Mouse (Mus musculus): ENCODE measurements around the gene Zmynd8. TPM values are rescaled to one million over a fixed set of nuclear protein-coding genes. Genes with fewer than 3 reads are reported as not detected.

Zmynd8 gene
- total and polyA plus RNA-seq, 3 experiments, result 54.5 to 153 (median 82.4) TPM

GRCm38 (mm10) chr2:165840852-165841251, 58.0 kb downstream of the Zmynd8 start:
- Histone ChIP-seq H3K27me3 (ENCODE audit: insufficient read depth, low read length) (no peaks in the 10 kb centered on the region), H3K4me3 (ENCODE audit: low read depth, low read length) (no peak overlapping the region), H3K36me3 (replicated peaks) (peaks cover 100% of the 10 kb centered on the region), H3K4me1 (ENCODE audit: insufficient read depth, low read depth, low read length) (0 out of 2 replicates have a peak, but pooled peaks cover 1% of the 10 kb centered on the region), H3K9me3 (replicated peaks) (no peaks in the 10 kb centered on the region)
- TF ChIP-seq GATA1 (IDR thresholded peaks at IDR 0.05; ENCODE audit: borderline replicate concordance, low read length) (no peak), GATA2 (IDR thresholded peaks at IDR 0.05; ENCODE audit: borderline replicate concordance, low read depth, low read length) (no peak), CTCF (IDR thresholded peaks at IDR 0.05; ENCODE audit: low read depth, low read length) (no peak), POLR2AphosphoS5 (IDR thresholded peaks at IDR 0.05; ENCODE audit: insufficient replicate concordance, low read depth, low read length) (no peak), TAL1 (conservative IDR thresholded peaks at IDR 0.05; ENCODE audit: low read depth, low read length) (no peak)
- DNase-seq (ENCODE audit: low spot score) (no peak), ATAC-seq (ENCODE audit: extremely low read depth, insufficient number of reproducible peaks, low FRiP score, poor library complexity, severe bottlenecking) (no peak)

- no peak for DNase-seq (ENCODE audit: low spot score)
- no peak for TF ChIP-seq GATA1 (IDR thresholded peaks at IDR 0.05; ENCODE audit: borderline replicate concordance, low read length)
- no peak for TF ChIP-seq CTCF (IDR thresholded peaks at IDR 0.05; ENCODE audit: low read depth, low read length)
- TF ChIP-seq TAL1 (conservative IDR thresholded peaks at IDR 0.05; ENCODE audit: low read depth, low read length), result no peak
- no peak for TF ChIP-seq GATA2 (IDR thresholded peaks at IDR 0.05; ENCODE audit: borderline replicate concordance, low read depth, low read length)
- TF ChIP-seq POLR2AphosphoS5 (IDR thresholded peaks at IDR 0.05; ENCODE audit: insufficient replicate concordance, low read depth, low read length), result no peak
- H3K36me3 ChIP-seq (replicated peaks), result peaks cover 100% of the 10 kb centered on the region
- ATAC-seq (ENCODE audit: extremely low read depth, insufficient number of reproducible peaks, low FRiP score, poor library complexity, severe bottlenecking), result no peak
- H3K4me3 ChIP-seq (ENCODE audit: low read depth, low read length), result no peak overlapping the region
- H3K4me1 ChIP-seq (ENCODE audit: insufficient read depth, low read depth, low read length), result 0 out of 2 replicates have a peak, but pooled peaks cover 2% of the 10 kb centered on the region
- no peaks in the 10 kb centered on the region for H3K27me3 ChIP-seq (ENCODE audit: insufficient read depth, low read length)
- no peaks in the 10 kb centered on the region for H3K9me3 ChIP-seq (replicated peaks)
Observed at GRCm38 (mm10) chr2:165839317-165839652, 59.5 kb downstream of the Zmynd8 start.

GRCm38 (mm10) chr2:165838606-165839316, 60.1 kb downstream of the Zmynd8 start:
- ATAC-seq (ENCODE audit: extremely low read depth, insufficient number of reproducible peaks, low FRiP score, poor library complexity, severe bottlenecking), result no peak
- H3K27me3 ChIP-seq (ENCODE audit: insufficient read depth, low read length), result no peaks in the 10 kb centered on the region

GRCm38 (mm10) chr2:165834601-165835000, 64.2 kb downstream of the Zmynd8 start:
- TF ChIP-seq CTCF (IDR thresholded peaks at IDR 0.05; ENCODE audit: low read depth, low read length), result no peak
- TF ChIP-seq POLR2AphosphoS5 (IDR thresholded peaks at IDR 0.05; ENCODE audit: insufficient replicate concordance, low read depth, low read length), result no peak
- TF ChIP-seq GATA1 (IDR thresholded peaks at IDR 0.05; ENCODE audit: borderline replicate concordance, low read length), result no peak
- TF ChIP-seq TAL1 (conservative IDR thresholded peaks at IDR 0.05; ENCODE audit: low read depth, low read length), result no peak
- no peak for TF ChIP-seq GATA2 (IDR thresholded peaks at IDR 0.05; ENCODE audit: borderline replicate concordance, low read depth, low read length)
- no peaks in the 10 kb centered on the region for H3K27me3 ChIP-seq (ENCODE audit: insufficient read depth, low read length)
- H3K9me3 ChIP-seq (replicated peaks), result no peaks in the 10 kb centered on the region
- no peak for DNase-seq (ENCODE audit: low spot score)
- no peak for ATAC-seq (ENCODE audit: extremely low read depth, insufficient number of reproducible peaks, low FRiP score, poor library complexity, severe bottlenecking)
- peaks cover 6% of the 10 kb centered on the region; the same call in 1 of the 2 replicates for H3K4me1 ChIP-seq (ENCODE audit: insufficient read depth, low read depth, low read length)
- no peak overlapping the region for H3K4me3 ChIP-seq (ENCODE audit: low read depth, low read length)
- H3K36me3 ChIP-seq (replicated peaks), result peaks cover 100% of the 10 kb centered on the region

More at GRCm38 (mm10) chr2:165838606-165839316, 60.1 kb downstream of the Zmynd8 start:
- Histone ChIP-seq H3K9me3 (replicated peaks) (no peaks in the 10 kb centered on the region), H3K4me3 (ENCODE audit: low read depth, low read length) (no peak overlapping the region), H3K36me3 (replicated peaks) (peaks cover 100% of the 10 kb centered on the region), H3K4me1 (ENCODE audit: insufficient read depth, low read depth, low read length) (0 out of 2 replicates have a peak, but pooled peaks cover 2% of the 10 kb centered on the region)
- TF ChIP-seq GATA1 (IDR thresholded peaks at IDR 0.05; ENCODE audit: borderline replicate concordance, low read length) (no peak), TAL1 (conservative IDR thresholded peaks at IDR 0.05; ENCODE audit: low read depth, low read length) (no peak), POLR2AphosphoS5 (IDR thresholded peaks at IDR 0.05; ENCODE audit: insufficient replicate concordance, low read depth, low read length) (no peak), CTCF (IDR thresholded peaks at IDR 0.05; ENCODE audit: low read depth, low read length) (no peak), GATA2 (IDR thresholded peaks at IDR 0.05; ENCODE audit: borderline replicate concordance, low read depth, low read length) (no peak)
- no peak for DNase-seq (ENCODE audit: low spot score)

GRCm38 (mm10) chr2:165833468-165833867, 65.3 kb downstream of the Zmynd8 start:
- ATAC-seq (ENCODE audit: extremely low read depth, insufficient number of reproducible peaks, low FRiP score, poor library complexity, severe bottlenecking) (no peak), DNase-seq (ENCODE audit: low spot score) (no peak)
- no peak for TF ChIP-seq GATA1 (IDR thresholded peaks at IDR 0.05; ENCODE audit: borderline replicate concordance, low read length)
- no peak for TF ChIP-seq POLR2AphosphoS5 (IDR thresholded peaks at IDR 0.05; ENCODE audit: insufficient replicate concordance, low read depth, low read length)
- no peak for TF ChIP-seq CTCF (IDR thresholded peaks at IDR 0.05; ENCODE audit: low read depth, low read length)
- no peak for TF ChIP-seq GATA2 (IDR thresholded peaks at IDR 0.05; ENCODE audit: borderline replicate concordance, low read depth, low read length)
- no peak for TF ChIP-seq TAL1 (conservative IDR thresholded peaks at IDR 0.05; ENCODE audit: low read depth, low read length)
- Histone ChIP-seq H3K9me3 (replicated peaks) (no peaks in the 10 kb centered on the region), H3K4me3 (ENCODE audit: low read depth, low read length) (no peak overlapping the region), H3K4me1 (ENCODE audit: insufficient read depth, low read depth, low read length) (peaks cover 6% of the 10 kb centered on the region; the same call in 1 of the 2 replicates), H3K36me3 (replicated peaks) (peaks cover 100% of the 10 kb centered on the region), H3K27me3 (ENCODE audit: insufficient read depth, low read length) (no peaks in the 10 kb centered on the region)

GRCm38 (mm10) chr2:165832720-165833119, 66.1 kb downstream of the Zmynd8 start:
- no peak for TF ChIP-seq GATA1 (IDR thresholded peaks at IDR 0.05; ENCODE audit: borderline replicate concordance, low read length)
- no peak for TF ChIP-seq POLR2AphosphoS5 (IDR thresholded peaks at IDR 0.05; ENCODE audit: insufficient replicate concordance, low read depth, low read length)
- TF ChIP-seq GATA2 (IDR thresholded peaks at IDR 0.05; ENCODE audit: borderline replicate concordance, low read depth, low read length), result no peak
- no peak for TF ChIP-seq TAL1 (conservative IDR thresholded peaks at IDR 0.05; ENCODE audit: low read depth, low read length)
- TF ChIP-seq CTCF (IDR thresholded peaks at IDR 0.05; ENCODE audit: low read depth, low read length), result no peak
- Histone ChIP-seq H3K9me3 (replicated peaks) (no peaks in the 10 kb centered on the region), H3K36me3 (replicated peaks) (peaks cover 100% of the 10 kb centered on the region), H3K4me3 (ENCODE audit: low read depth, low read length) (no peak overlapping the region), H3K4me1 (ENCODE audit: insufficient read depth, low read depth, low read length) (peaks cover 6% of the 10 kb centered on the region; the same call in 1 of the 2 replicates), H3K27me3 (ENCODE audit: insufficient read depth, low read length) (no peaks in the 10 kb centered on the region)
- no peak for ATAC-seq (ENCODE audit: extremely low read depth, insufficient number of reproducible peaks, low FRiP score, poor library complexity, severe bottlenecking)
- no peak for DNase-seq (ENCODE audit: low spot score)

Measured in G1E (cell line).